In genomic region chr5:23771105-23771504, GRCm38 (mm10) we compare ENCODE assay signal across 17 mouse cellular contexts. TPM values are rescaled to one million over a fixed set of nuclear protein-coding genes. Genes with fewer than 3 reads are reported as not detected.
A peak's percentile ranks its signal among the peaks of the same experiment; 100 is the strongest.
DNase-seq lines count a peak whose midpoint lies in the region; ATAC-seq and TF ChIP-seq lines count a peak whose summit lies in the region.
"Had no signal": no experiment of that assay in that cellular context is flagged by ENCODE, and none has a peak within 500 bp of the region (broad histone marks: within the 10 kb centered on the region; RNA-seq: fewer than 3 reads in every experiment).

No protein-coding gene starts in this region.

- H3K9me3 ChIP-seq in heart, embryonic 12.5 days (replicated peaks), result no peaks in the 10 kb centered on the region
- H3K9me3 ChIP-seq in neural tube, embryonic 14.5 days (ENCODE audit: control insufficient read depth, low read length), result no peaks in the 10 kb centered on the region
- no peaks in the 10 kb centered on the region for H3K9me3 ChIP-seq in neural tube, embryonic 15.5 days (replicated peaks)
- H3K9me3 ChIP-seq in stomach, embryonic 16.5 days (replicated peaks; ENCODE audit: control insufficient read depth, low read length), result no peaks in the 10 kb centered on the region
- H3K9me3 ChIP-seq: hindbrain, embryonic 15.5 days; neural tube, embryonic 13.5 days had no signal

- peak; percentile 73 for ATAC-seq in heart, embryonic 12.5 days (ENCODE audit: insufficient number of reproducible peaks, low FRiP score)
- ATAC-seq in neural tube, embryonic 14.5 days (ENCODE audit: low read depth), result peak; percentile 17; the same call in 1 of the 2 replicates
- no peak; the same call in 1 of the 2 replicates for ATAC-seq in neural tube, embryonic 15.5 days (ENCODE audit: low FRiP score)
- ATAC-seq in erythroid progenitor cell, adult 5-6 weeks (replicated peaks; ENCODE audit: low FRiP score, poor library complexity, severe bottlenecking), result peak; percentile 86
- 0 out of 2 replicates have a peak, but pooled peaks have one; percentile 21 for ATAC-seq in stomach, embryonic 16.5 days (ENCODE audit: insufficient read depth, low FRiP score)
- ATAC-seq: forebrain, embryonic 16.5 days; midbrain, embryonic 16.5 days had no signal

- WGBS in heart, embryonic 12.5 days, result 49% methylated on average over 8 of the region's 8 CpGs
- 19% methylated on average over 8 of the region's 8 CpGs for WGBS in neural tube, embryonic 14.5 days
- 24% methylated on average over 8 of the region's 8 CpGs for WGBS in neural tube, embryonic 15.5 days
- WGBS in stomach, embryonic 16.5 days, result 63% methylated on average over 8 of the region's 8 CpGs

- peaks cover 63% of the 10 kb centered on the region for H3K36me3 ChIP-seq in heart, embryonic 12.5 days
- H3K36me3 ChIP-seq in neural tube, embryonic 14.5 days (ENCODE audit: control insufficient read depth, insufficient read depth, low read length), result no peaks in the 10 kb centered on the region; the same call in 1 of the 2 replicates
- peaks cover 54% of the 10 kb centered on the region for H3K36me3 ChIP-seq in neural tube, embryonic 15.5 days
- peaks cover 6% of the 10 kb centered on the region for H3K36me3 ChIP-seq in stomach, embryonic 16.5 days (ENCODE audit: control insufficient read depth, insufficient read depth, low read length)

- H3K4me2 ChIP-seq in heart, embryonic 12.5 days, result no peak overlapping the region
- no peak overlapping the region for H3K4me2 ChIP-seq in neural tube, embryonic 14.5 days (ENCODE audit: low read depth, low read length)
- H3K4me2 ChIP-seq in neural tube, embryonic 15.5 days, result no peak overlapping the region
- no peak overlapping the region for H3K4me2 ChIP-seq in stomach, embryonic 16.5 days (ENCODE audit: low read depth, low read length)
- H3K4me2 ChIP-seq: hindbrain, embryonic 15.5 days; neural tube, embryonic 13.5 days had no signal

- TF ChIP-seq CTCF in layer of hippocampus, adult 2 months (conservative IDR thresholded peaks at IDR 0.05), result no peak

- H3K27ac ChIP-seq in heart, embryonic 12.5 days (ENCODE audit: poor library complexity, severe bottlenecking), result no peak overlapping the region
- no peak overlapping the region for H3K27ac ChIP-seq in neural tube, embryonic 14.5 days (ENCODE audit: low read depth, low read length)
- H3K27ac ChIP-seq in neural tube, embryonic 15.5 days (replicated peaks), result no peak overlapping the region
- H3K27ac ChIP-seq in stomach, embryonic 16.5 days (ENCODE audit: low read length), result no peak overlapping the region
- H3K27ac ChIP-seq in layer of hippocampus, adult 2 months, result no peak overlapping the region
- H3K27ac ChIP-seq: hindbrain, embryonic 15.5 days; left cerebral cortex, adult 2 months; neural tube, embryonic 13.5 days had no signal

- no peak overlapping the region for H3K4me3 ChIP-seq in heart, embryonic 12.5 days
- no peak overlapping the region for H3K4me3 ChIP-seq in neural tube, embryonic 14.5 days (ENCODE audit: low read depth, low read length)
- H3K4me3 ChIP-seq in neural tube, embryonic 15.5 days (replicated peaks), result no peak overlapping the region
- H3K4me3 ChIP-seq in stomach, embryonic 16.5 days (replicated peaks; ENCODE audit: low read length), result no peak overlapping the region
- H3K4me3 ChIP-seq in layer of hippocampus, adult 2 months, result no peak overlapping the region
- H3K4me3 ChIP-seq: hindbrain, embryonic 15.5 days; left cerebral cortex, adult 2 months; neural tube, embryonic 13.5 days had no signal

- no peak for DNase-seq in heart, adult 8-10 months (ENCODE audit: low spot score)
- no peak for DNase-seq in gastrocnemius, postnatal 25 days
- no peak for DNase-seq in layer of hippocampus, adult 2 months (ENCODE audit: low spot score in 2 of 2)
- DNase-seq: cerebellum, postnatal 25 days; kidney, postnatal 25 days; lung, postnatal 4 days; thymus, postnatal 14 days had no signal

- H3K4me1 ChIP-seq in heart, embryonic 12.5 days (replicated peaks), result no peaks in the 10 kb centered on the region; the same call in 1 of the 2 replicates
- H3K4me1 ChIP-seq in neural tube, embryonic 14.5 days (ENCODE audit: control insufficient read depth, insufficient read depth, low read length), result no peaks in the 10 kb centered on the region
- H3K4me1 ChIP-seq in neural tube, embryonic 15.5 days, result no peaks in the 10 kb centered on the region
- no peaks in the 10 kb centered on the region for H3K4me1 ChIP-seq in stomach, embryonic 16.5 days (ENCODE audit: control insufficient read depth, insufficient read depth, low read length)
- H3K4me1 ChIP-seq: hindbrain, embryonic 15.5 days; neural tube, embryonic 13.5 days had no signal

- no peak overlapping the region for H3K9ac ChIP-seq in heart, embryonic 12.5 days
- H3K9ac ChIP-seq in neural tube, embryonic 14.5 days (replicated peaks; ENCODE audit: low read depth, low read length), result no peak overlapping the region
- H3K9ac ChIP-seq in neural tube, embryonic 15.5 days (replicated peaks), result no peak overlapping the region
- no peak overlapping the region for H3K9ac ChIP-seq in stomach, embryonic 16.5 days (ENCODE audit: low read length)
- H3K9ac ChIP-seq: hindbrain, embryonic 15.5 days; neural tube, embryonic 13.5 days had no signal

- H3K27me3 ChIP-seq in heart, embryonic 12.5 days (replicated peaks), result no peaks in the 10 kb centered on the region
- no peaks in the 10 kb centered on the region for H3K27me3 ChIP-seq in neural tube, embryonic 14.5 days (ENCODE audit: control insufficient read depth, insufficient read depth, low read length)
- H3K27me3 ChIP-seq in neural tube, embryonic 15.5 days (replicated peaks), result no peaks in the 10 kb centered on the region
- no peaks in the 10 kb centered on the region for H3K27me3 ChIP-seq in stomach, embryonic 16.5 days (ENCODE audit: control insufficient read depth, insufficient read depth, low read length)
- H3K27me3 ChIP-seq: hindbrain, embryonic 15.5 days; neural tube, embryonic 13.5 days had no signal

RNA-seq across cellular contexts. Expression of gene Pus7, which starts 12.4 kb away (rescaled TPM):
- 27.3 and 28.9 TPM in 2 replicates for polyA plus RNA-seq in heart, embryonic 12.5 days (2016; fragmentation: Nextera tagmentation; extraction: Ambion mirVana)
- total RNA-seq in heart, adult 8-10 months (2022), result 1 to 10 TPM; 8.6 to 9.7 (median 9.1) TPM
- polyA plus RNA-seq in neural tube, embryonic 14.5 days (2014; fragmentation: Nextera tagmentation; extraction: Ambion mirVana), result 19.1 and 22.4 TPM in 2 replicates
- 15.1 and 19.7 TPM in 2 replicates for polyA plus RNA-seq in neural tube, embryonic 15.5 days (2015; fragmentation: Nextera tagmentation; extraction: Ambion mirVana)
- total RNA-seq in erythroid progenitor cell, adult 5-6 weeks (2015; ENCODE audit: low replicate concordance), result 8.0 and 28.1 TPM in 2 replicates
- total RNA-seq in erythroid progenitor cell, adult 5-6 weeks (2017; ENCODE audit: low replicate concordance), result 4.6 and 6.3 TPM in 2 replicates
- polyA plus RNA-seq in stomach, embryonic 16.5 days (2015; fragmentation: Nextera tagmentation; extraction: Ambion mirVana), result 31.0 and 31.3 TPM in 2 replicates
- 10 to 100 TPM in 1 of 2 experiments, 1 to 10 TPM in 1; 8.4 to 11.2 TPM for total RNA-seq in gastrocnemius, postnatal 25 days (2021)
- total RNA-seq in layer of hippocampus, adult 2 months (2021), result 10 to 100 TPM; 14.6 to 17.7 TPM

RNA-seq across cellular contexts. Expression of gene Rint1, which starts 16.4 kb away (rescaled TPM):
- 32.1 and 32.2 TPM in 2 replicates for polyA plus RNA-seq in heart, embryonic 12.5 days (2016; fragmentation: Nextera tagmentation; extraction: Ambion mirVana)
- 10 to 100 TPM; 12.4 to 14.8 (median 13.6) TPM for total RNA-seq in heart, adult 8-10 months (2022)
- polyA plus RNA-seq in neural tube, embryonic 14.5 days (2014; fragmentation: Nextera tagmentation; extraction: Ambion mirVana), result 27.5 and 31.1 TPM in 2 replicates
- polyA plus RNA-seq in neural tube, embryonic 15.5 days (2015; fragmentation: Nextera tagmentation; extraction: Ambion mirVana), result 31.3 and 32.0 TPM in 2 replicates
- 24.7 and 24.9 TPM in 2 replicates for total RNA-seq in erythroid progenitor cell, adult 5-6 weeks (2015; ENCODE audit: low replicate concordance)
- 41.8 and 43.9 TPM in 2 replicates for total RNA-seq in erythroid progenitor cell, adult 5-6 weeks (2017; ENCODE audit: low replicate concordance)
- polyA plus RNA-seq in stomach, embryonic 16.5 days (2015; fragmentation: Nextera tagmentation; extraction: Ambion mirVana), result 39.3 and 41.0 TPM in 2 replicates
- 10 to 100 TPM in 1 of 2 experiments, 1 to 10 TPM in 1; 9.5 to 10.1 TPM for total RNA-seq in gastrocnemius, postnatal 25 days (2021)
- 10 to 100 TPM; 21.0 to 22.9 TPM for total RNA-seq in layer of hippocampus, adult 2 months (2021)
